Mouse (Mus musculus): ENCODE results near the gene Cript.

DNA sequence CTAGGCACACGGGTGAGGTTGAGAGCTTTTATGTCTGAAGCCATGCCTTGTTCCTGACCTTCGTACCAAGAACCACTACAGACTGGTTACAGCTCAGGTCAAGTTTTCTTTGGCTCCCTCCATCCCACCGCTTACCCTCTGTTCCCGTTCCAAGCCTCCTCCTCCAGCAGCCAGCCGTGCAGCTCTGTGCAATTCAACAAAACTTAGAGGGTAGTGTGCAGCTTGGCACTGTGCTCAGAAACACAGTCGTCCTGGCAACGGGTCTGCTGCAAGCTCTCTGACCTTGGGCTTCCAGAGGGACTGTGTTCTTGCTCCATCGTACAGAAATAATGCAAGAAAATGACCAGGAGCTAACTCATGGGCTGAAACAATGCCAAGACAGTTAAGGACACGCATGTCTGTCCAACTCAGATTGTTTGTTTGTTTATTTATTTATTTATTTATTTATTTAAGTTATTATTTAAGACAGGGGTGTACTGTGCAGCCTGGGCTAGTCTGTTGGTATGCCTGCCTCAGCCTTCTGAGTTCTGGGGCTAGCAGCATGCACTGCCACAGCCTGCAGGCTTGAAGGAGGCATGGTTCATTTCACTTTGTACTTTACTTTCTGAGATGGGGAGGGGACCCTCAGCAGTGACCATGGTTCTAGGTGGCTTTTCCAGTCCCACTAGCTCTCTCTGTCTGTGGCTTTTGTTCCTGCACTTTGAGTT is 25.3 kb downstream of the Cript start:
- no peak for TF ChIP-seq CTCF (IDR thresholded peaks at IDR 0.05 in 2 of 3, conservative IDR thresholded peaks at IDR 0.05 in 1 of 3; ENCODE audit: control insufficient read depth in 1 of 3, insufficient read depth in 1 of 3, low read depth in 2 of 3, low read length in 3 of 3, poor library complexity in 1 of 3, severe bottlenecking in 1 of 3)
- TF ChIP-seq ZNF384 (IDR thresholded peaks at IDR 0.05; ENCODE audit: low read depth, low read length): no peak
- no peak for TF ChIP-seq MYC (IDR thresholded peaks at IDR 0.05; ENCODE audit: low read depth, low read length)
- TF ChIP-seq GABPA (IDR thresholded peaks at IDR 0.05; ENCODE audit: low read depth, low read length): no peak
- no peak for TF ChIP-seq CHD2 (IDR thresholded peaks at IDR 0.05; ENCODE audit: low read length)
- no peak for TF ChIP-seq USF1 (IDR thresholded peaks at IDR 0.05; ENCODE audit: low read depth, low read length)
- no peak for TF ChIP-seq MEF2A (IDR thresholded peaks at IDR 0.05; ENCODE audit: extremely low read depth, insufficient replicate concordance, low read depth, low read length, poor library complexity, severe bottlenecking)
- no peak for TF ChIP-seq EP300 (IDR thresholded peaks at IDR 0.05; ENCODE audit: low read depth in 1 of 2, low read length in 2 of 2)
- TF ChIP-seq KAT2A (conservative IDR thresholded peaks at IDR 0.05; ENCODE audit: low read depth, low read length): no peak
